Mouse (Mus musculus) monocyte, adult 5-6 weeks (primary cell): ENCODE measurements around the gene Bptf. TPM values are rescaled to one million over a fixed set of nuclear protein-coding genes. Genes with fewer than 3 reads are reported as not detected.
"Not testable (repeated sequence)": the region's sequence is repeated elsewhere in the genome, so short reads cannot be mapped to it uniquely, and the experiment has no call there.

ENCODE experiments used
- ATAC-seq: fragments of 153-309, 156-312 bp; replicated peaks from 2 replicates; pipeline ENCODE4 v1.8.0; 2017; ENCODE audit warnings: mild to moderate bottlenecking; ENCODE audit not compliant: low TSS enrichment, insufficient number of reproducible peaks, severe bottlenecking, poor library complexity, low FRiP score
- total RNA-seq: library from RNA; stranded (forward); fragments of 200-1000, 200-491, 200-594 nt; gene quantifications from 3 replicates; pipeline ENCODE4 v1.2.3, GENCODE M21; 2017

Gene Bptf
- total RNA-seq, 1 experiment from 2014 or later: 55.9 TPM

DNA sequence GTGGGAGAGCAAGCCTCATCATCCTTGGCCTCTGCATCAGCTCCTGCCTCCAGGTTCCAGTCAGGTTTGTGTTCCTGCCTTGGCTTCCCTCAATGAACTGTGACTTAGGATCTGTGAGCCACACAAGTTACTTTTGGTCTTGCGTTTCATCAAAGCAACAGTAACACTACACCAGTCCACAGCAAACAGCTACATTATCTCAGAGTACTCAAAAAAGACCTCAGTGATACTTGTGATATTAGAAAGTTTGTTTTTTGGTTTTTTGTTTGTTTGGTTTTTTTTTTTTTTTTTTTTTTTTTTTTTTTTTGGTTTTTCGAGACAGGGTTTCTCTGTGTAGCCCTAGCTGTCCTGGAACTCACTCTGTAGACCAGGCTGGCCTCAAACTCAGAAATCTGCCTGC lies 5.2 kb downstream of the Bptf start:
- not testable (repeated sequence) for ATAC-seq

DNA sequence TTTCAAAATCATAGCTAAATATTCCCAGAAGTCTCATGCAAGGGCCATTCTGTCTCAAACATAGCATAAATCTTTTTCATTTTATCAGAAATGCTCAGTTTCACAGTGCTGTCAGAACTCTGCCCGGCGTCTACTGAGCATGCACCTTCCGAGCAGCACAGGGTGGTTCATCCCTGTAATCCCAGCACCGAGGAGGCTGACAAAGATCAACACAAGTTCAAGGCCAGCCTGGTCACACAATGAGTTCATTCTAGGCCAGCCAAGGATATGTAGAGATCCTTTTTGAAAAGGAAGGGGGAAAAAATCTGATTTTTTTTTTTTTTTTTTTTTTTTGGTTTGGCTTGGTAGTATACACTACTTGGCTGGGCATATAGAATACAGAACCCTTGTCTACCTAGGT lies 6.9 kb downstream of the Bptf start:
- ATAC-seq: no peak

DNA sequence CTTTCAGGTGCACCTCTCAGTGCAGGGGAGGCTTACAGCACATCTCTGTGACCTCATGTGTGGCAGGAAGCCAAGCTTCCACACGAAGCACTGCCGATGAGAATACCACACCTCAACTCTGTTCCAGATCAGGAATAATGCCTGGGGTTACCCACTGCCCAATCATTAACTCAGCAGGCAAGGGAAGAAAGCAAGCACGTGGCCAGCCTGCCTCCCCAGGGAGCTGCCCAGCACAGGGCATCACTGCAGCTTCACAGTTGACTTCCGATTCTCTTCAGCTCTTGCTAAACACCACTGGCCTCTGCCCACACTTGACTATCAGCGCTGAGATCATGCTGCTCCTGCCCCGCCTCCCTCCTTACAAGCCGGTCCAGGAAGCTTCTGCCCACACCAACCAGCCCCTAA lies 7.6 kb downstream of the Bptf start:
- ATAC-seq: peak; percentile 96

DNA sequence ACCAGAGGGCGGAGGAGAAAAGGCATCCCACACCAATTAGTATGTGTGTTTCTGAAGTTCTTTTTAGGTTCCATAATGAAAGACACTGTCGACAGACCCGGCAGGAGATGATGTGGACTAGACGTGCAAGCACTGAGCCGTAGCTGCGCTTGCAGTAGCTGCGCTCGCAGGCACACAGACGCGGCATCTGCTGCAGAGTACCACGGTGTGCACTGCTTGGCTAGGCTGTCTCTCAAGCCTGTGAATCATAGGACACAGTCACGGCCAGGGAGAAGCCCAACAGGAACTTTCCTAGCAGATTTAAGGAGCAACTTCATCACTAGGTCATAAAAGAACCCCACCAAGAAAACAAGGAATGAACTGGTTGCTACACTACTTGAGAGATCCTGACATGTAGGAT lies 14.1 kb downstream of the Bptf start:
- no peak for ATAC-seq

DNA sequence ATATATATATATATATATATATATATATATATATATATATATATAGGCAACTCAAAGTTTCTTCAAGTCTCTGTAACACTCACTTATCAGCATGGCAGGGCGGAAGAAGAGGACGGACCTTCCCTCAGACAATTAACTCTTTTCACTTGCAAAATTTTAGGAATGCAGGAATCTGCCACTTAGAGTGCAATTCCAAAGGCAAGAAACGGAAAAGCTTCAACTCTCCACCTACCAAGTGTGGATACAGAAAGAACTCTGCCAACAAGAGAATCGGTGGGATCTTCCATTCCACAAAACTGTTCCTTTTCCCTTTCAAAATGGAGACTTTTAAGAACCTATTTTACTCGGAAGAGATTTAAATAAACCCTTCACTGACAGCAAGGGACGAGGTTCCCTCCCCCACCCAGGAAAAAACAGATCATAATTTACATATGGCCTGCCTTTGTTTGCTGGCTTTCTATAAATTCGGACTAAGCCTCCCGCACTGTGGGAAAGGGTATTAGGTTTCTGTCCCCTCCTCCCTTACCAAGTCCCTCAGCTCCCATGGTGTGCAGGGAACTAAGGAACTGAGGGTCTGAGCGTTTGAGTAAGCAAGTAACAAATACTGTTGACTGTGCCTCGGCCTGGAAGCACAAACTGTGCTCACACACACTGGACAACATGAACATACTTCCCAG lies 17.9 kb downstream of the Bptf start:
- ATAC-seq: no peak

DNA sequence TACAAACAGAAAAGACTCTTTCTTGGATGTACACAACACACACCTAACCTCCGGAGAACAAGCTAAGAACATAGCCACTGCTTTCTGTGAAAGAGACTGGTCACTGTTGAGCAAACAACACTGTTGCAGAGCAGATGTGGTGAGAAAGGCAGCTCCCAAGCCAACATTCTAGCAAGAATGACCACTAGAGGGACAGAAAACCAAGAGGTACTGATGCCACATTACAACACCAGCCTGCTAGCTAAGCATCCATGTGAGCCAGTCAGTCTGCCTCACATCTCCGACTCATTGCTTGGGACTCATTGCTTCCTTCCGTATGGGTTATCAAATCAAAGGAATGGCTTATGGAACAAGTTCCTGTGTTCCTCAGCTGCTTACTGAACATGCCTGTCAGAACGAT lies 18.8 kb downstream of the Bptf start:
- peak; percentile 68 for ATAC-seq

DNA sequence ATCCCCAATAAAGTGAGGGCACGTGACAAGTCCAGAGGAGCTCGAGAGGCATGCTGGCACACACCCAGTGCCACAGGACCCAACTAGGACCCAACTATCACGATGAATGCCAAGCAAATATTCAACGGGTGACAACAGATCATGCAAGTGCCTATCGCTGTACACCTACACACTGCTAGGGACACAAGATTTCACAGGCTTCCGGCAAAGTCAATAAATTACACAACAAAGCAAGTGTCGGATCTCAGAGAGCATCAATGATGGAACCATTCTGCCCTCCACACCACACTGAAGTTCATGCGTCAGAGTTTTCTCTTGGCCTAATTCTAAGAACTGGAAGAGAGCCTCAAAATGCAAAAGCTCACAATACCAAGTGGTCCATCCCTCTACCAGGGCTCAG lies 22.3 kb downstream of the Bptf start:
- ATAC-seq: no peak

DNA sequence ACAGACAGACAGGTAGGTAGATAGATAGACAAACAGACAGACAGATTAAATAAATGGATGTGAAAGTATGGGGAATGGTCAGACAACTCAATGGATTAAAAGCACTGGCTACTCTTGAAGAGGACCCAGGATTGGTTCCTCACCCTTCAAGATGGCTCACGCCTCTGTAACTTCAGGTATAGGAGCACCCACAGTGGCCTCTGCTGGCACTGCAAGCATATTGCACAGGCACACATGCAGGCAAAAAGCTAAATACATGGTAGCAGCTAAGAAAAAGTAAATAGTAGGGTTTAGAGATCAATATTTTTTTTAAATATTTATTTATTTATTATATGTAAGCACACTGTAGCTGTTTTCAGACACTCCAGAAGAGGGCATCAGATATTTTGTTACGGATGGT lies 23.0 kb downstream of the Bptf start:
- no peak for ATAC-seq

DNA sequence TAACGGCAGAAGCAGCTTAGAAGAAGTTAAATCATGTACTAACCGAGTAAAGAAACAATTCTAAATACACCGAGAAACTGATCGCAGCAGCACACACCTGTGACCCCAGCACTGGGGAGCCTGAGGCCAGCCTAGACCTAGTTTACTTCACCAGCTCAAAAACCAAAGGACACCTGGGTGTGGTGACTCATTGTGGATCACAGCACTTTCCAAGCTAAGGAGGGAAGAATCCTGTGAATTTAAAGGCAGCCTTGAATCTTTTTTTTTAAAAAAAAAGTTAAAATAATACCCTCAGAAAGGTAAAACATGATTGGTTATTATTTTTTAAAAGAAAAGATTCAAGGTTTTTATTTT lies 24.2 kb downstream of the Bptf start:
- ATAC-seq: no peak

DNA sequence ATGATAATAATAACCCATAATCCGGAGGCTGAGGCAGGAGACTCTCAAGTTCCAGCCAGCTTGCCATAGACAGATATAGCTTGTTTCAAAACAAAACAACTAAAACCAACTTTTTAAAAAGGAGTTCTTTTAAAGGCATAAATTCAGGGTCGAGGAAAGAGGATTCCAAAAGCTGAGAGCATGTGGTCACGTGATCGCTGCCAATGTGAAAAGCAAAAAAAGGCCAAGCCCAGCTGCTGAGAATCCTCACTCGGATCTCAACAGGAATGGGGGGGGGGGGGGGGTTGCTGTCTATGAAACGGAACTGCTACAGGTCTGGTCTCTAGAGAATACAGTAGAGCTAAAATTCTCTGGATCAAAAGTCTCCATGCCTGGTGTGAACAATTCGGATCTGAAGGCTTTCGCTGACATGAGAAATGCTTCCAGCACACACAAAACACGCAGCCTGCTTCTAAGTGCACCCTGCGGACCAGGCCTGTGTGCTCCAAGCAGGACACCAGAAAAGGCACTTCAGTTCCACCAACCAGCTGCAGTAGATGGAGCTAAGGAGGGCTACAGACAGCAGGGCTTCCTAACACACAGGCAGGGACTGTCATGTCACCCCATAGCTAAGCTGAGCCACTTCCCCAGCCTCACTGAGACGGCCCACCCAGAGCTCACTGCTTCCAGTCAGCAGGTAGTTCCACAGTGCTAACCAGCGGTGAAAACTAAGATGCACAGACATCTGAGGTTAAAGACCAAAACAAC lies 24.8 kb downstream of the Bptf start:
- no peak for ATAC-seq

DNA sequence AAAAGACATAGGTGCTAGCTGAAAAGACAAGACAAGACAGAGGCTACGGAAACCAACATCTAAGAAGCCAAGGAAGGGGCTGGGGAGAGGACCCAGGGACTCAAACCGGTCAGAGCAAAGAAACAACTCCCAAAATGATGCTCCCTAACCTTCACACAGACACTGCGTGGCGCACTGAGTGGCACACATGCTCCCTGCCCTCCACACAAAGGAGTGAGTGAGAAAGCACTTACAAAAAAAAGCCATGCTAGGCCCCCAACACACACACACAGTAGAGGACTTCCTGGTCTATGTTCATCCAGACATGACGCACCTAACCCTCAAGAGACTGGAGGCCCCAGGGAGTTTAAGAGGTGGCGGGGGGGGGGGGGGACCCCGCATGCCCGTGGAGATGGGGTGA lies 25.5 kb downstream of the Bptf start:
- ATAC-seq: no peak

DNA sequence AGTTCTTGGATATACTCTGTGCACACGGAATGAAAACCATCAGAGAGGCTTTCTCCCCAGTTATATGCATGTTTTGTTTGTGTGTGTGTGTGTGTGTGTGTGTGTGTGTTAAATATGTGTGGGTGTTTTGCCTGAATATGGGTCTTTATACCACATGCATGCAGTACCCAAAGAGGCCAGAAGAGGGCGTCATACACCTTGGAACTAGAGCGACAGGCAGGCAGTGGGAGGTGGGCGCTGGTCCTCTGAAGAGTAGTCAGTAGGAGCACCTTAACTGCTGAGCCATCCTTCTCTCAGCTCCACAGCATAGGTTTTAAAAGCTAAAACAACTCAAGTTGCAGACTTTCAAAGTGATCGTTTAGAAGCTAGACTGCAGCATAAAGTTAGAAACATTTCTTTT lies 26.7 kb downstream of the Bptf start:
- peak; percentile 66; the same call in 1 of the 2 replicates for ATAC-seq

DNA sequence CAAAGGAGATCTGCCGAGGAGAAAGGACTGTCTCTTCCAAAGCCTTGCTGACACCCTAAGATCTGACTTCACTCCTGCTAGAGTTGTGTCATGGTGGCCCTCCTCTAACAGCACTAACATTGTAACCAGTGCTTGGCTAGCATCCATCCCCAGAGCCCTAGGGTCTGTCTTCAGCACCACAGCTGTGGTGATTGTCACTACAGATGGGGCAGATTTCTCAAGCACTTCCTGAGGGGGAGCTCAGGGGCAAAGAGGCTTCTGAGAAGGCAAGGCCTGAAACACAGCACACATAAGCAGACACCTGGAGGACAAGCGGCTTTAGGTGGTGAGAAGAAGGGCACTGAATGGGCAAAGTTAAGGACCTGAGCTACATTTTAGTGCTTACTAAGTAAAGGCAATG lies 28.2 kb downstream of the Bptf start:
- no peak for ATAC-seq

DNA sequence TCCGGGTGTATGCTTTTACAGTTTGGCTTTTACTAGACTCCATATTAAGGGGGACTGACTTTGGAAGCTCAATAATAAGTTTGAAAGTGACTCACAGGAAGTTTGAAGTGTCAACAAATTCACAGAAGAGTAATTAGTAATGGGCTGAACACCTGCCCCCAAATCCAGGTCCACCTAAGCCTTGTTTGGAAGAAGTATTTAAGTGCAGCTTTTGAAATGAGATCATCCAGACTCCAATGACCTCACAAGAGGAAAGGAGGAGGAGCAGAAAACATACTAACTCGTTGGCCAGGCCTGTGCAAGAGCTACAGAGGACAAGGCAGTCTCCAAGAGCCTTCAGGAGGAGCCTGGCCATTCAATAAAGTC lies 28.7 kb downstream of the Bptf start:
- no peak for ATAC-seq

DNA sequence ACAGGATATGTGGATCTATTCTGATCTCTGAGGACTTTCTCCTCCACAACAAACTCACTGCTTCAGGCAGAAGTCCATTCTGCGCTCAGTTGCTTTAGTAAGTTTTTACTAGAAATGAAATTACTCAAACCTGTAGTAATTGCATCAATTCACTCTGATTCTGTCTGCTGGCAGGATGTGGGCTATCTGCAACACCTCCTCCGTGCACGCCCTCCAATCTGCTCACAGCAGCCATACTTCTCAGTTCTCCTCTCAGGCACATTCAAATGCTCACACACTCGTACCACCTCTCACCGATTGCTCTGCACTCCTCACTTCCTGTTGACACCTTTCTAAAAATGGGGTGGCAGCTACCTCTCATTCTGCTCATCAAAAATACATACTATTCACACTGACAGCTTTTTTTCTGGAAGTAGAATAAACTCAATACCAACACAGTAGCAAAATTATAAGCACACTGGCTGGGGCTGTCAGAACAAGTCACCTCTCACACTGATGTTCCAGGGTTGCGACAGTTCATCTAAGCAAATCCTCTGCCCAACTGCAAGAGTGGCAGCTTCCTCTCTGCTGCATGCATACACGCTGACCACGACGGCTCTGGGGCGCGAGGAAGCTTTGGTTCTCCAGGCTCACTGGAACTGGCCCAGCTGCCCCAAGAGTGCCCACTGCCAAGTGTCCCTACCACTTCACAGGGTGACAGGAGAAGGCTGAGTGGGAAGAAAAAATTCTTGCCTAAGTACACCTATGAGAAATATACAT lies 29.3 kb downstream of the Bptf start:
- peak; percentile 79 for ATAC-seq

DNA sequence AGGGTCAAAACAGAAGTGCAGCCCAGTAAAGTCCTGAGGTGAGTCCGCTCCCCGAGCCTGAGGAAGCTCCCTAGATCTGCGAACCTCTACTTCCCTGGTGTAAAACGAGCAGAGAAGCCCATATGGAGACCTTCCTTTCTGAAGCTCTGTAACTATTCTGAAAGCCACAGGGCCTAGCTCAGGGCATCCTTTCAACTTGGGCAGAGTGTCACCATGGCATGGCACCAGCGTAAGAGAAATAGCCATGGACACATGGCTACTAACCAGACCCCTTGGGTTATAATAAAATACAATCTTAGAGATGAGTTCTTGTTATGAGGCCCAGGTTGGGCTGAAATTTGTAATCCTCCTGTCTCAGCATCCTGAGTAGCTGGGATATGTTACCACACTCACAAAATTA lies 35.0 kb downstream of the Bptf start:
- ATAC-seq: no peak

DNA sequence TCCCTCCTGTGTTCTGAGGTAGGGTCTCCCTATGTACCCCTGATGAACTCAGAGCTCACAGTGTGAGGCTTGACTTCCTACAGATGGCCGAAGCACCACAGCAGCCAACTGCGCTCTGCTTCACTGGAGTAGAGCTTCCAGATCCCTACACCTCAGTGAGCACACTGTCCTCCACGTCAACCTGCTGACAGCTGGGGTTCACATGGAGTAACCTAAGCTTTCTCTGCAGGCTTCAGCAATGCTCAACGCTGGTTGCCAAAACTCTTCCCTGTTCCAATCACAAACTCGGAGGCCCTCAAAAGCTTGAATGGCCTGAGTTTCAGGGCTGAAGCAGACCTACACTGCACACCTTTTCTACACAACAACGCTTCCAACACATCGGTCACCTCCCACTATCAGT lies 38.1 kb downstream of the Bptf start:
- no peak for ATAC-seq

DNA sequence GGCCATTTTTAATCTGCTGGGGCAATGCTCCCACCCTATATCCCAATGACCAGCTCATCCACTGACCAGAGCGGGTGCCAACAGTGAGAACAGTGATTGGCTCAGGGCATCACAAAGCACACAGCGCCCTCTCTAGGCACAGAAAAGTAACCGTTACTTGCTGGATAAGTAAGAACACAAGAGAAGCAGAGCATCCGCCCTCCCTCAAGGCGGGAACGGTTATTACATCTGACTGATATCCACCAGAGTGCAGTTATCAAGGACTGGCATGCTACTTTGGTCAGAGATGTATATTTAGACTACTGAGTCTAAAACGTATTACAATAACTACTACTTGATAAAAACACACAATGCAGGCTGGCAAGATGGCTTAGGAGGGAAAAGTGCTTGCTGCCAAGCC lies 39.3 kb downstream of the Bptf start:
- no peak for ATAC-seq

DNA sequence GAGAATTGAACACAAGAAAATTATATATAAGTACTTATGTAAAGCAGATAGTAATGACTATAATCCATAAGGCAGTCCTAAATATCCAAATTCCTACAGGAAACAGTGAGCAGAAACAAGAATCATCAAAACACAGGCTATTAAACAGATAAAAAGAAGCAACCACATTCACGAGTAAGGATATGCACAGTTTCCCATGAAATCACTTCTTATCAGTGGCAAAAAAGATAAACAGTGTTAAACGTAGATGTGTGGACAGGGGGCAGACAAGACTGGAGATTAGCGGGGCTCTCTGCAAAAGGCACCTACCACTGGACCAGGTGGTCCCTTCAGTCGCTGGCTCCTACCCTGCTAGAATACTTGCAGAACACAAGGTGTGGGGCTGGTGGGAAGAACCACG lies 46.1 kb downstream of the Bptf start:
- no peak for ATAC-seq

DNA sequence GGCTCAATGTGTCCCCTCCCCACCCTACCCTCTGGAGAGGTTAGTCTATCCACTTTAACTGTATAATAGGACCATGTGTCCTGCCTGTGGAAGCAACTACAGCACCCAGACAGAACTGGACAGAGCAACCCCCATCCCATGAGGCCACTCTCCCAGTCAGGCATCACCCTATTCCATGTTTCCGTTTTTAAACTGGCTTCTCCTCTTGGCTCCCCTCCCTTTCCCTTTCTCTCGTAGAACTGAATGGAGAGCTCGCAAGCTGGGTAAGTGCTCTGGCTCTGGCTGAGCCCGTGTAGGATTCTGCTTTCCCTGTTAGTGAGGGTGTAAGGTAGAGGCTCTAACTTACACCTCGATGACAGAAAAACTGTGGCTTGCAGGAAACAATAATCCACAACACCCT lies 48.4 kb downstream of the Bptf start:
- no peak for ATAC-seq
